Mouse (Mus musculus) bone marrow, adult 2 months (tissue): ENCODE measurements around the gene C330021F23Rik.

ENCODE experiments used
- CTCF ChIP-seq: fragments of 200-500 bp; IDR thresholded peaks from 2 replicates; pipeline ENCODE4 v1.5.1; 2011; ENCODE audit warnings: low read length, control low read depth; ENCODE audit not compliant: control insufficient read depth, insufficient read depth
- POLR2A ChIP-seq: fragments of 200-500 bp; IDR thresholded peaks from 2 replicates; pipeline ENCODE4 v1.6.1; 2011; ENCODE audit warnings: low read depth, mild to moderate bottlenecking, control low read depth, low read length, borderline replicate concordance; ENCODE audit not compliant: control insufficient read depth

DNA sequence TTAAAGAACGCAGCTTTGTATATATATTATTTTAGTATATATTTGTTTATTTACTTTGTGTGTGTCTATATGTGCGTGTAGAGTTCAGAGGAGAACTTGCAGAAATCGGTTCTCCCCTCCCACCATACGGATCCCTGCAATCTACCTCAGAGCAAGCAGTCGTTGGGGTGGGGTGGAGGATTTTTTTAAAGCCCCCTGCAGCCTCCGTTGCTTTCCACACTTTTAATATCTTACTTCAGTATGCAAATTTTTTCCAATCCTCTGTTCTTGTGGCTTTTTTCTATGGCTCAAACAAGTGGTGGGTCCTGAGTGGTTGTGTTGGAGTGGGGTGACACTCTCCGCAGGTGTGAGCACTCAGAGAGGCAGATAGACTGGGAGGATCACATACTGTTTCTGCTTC lies 588 bp downstream of the C330021F23Rik start:
- no peak for TF ChIP-seq CTCF
- no peak for TF ChIP-seq POLR2A
